Mouse (Mus musculus) stomach, embryonic 16.5 days (tissue): ENCODE data around the gene Ablim1. TPM values are rescaled to one million over a fixed set of nuclear protein-coding genes. Genes with fewer than 3 reads are reported as not detected.
A peak's percentile ranks its signal among the peaks of the same experiment; 100 is the strongest.

Experiments used
- ATAC-seq: fragments of 200-750 bp; cut with Nextera tagmentation; 2 replicates; pipeline ENCODE4 v1.8.0; 2017; ENCODE audit warnings: moderate number of reproducible peaks, moderate TSS enrichment; ENCODE audit not compliant: insufficient read depth, low FRiP score
- H3K27ac ChIP-seq: fragments of 300-500 bp; sonication (generic); 2 replicates; pipeline ENCODE4 v1.5.1; 2014; ENCODE audit warnings: low read length
- H3K27me3 ChIP-seq: fragments of 300-500 bp; sonication (generic); 2 replicates; pipeline ENCODE4 v1.6.1; 2014; ENCODE audit warnings: low read length, control low read depth, mixed read lengths; ENCODE audit not compliant: control insufficient read depth, insufficient read depth
- H3K36me3 ChIP-seq: fragments of 300-500 bp; sonication (generic); 2 replicates; pipeline ENCODE4 v1.6.1; 2014; ENCODE audit warnings: low read length; ENCODE audit not compliant: control insufficient read depth, insufficient read depth
- H3K4me1 ChIP-seq: fragments of 300-500 bp; sonication (generic); 2 replicates; pipeline ENCODE4 v1.6.1; 2014; ENCODE audit warnings: low read length, control low read depth, mixed read lengths; ENCODE audit not compliant: control insufficient read depth, insufficient read depth
- H3K4me2 ChIP-seq: fragments of 300-500 bp; sonication (generic); 2 replicates; pipeline ENCODE4 v1.6.1; 2014; ENCODE audit warnings: low read depth, low read length, mixed read lengths
- H3K4me3 ChIP-seq: fragments of 300-500 bp; sonication (generic); replicated peaks from 2 replicates; pipeline ENCODE4 v1.5.1; 2014; ENCODE audit warnings: mild to moderate bottlenecking, low read length
- H3K9ac ChIP-seq: fragments of 300-500 bp; sonication (generic); 2 replicates; pipeline ENCODE4 v1.6.1; 2014; ENCODE audit warnings: low read length
- H3K9me3 ChIP-seq: fragments of 300-500 bp; sonication (generic); replicated peaks from 2 replicates; pipeline ENCODE4 v1.6.1; 2016; ENCODE audit warnings: low read length, control low read depth; ENCODE audit not compliant: control insufficient read depth
- WGBS: fragments of 180-500 bp; shearing (Covaris S2); extraction: QIAGEN DNeasy Blood & Tissue Kit; methylation state at CpG from one replicate; pipeline ENCODE4 v1.1.7; 2014; 5-methylcytosine and 5-hydroxymethylcytosine counted together
- polyA plus RNA-seq: library from polyadenylated mRNA; unstranded; fragments of >200 nt; fragmentation: Nextera tagmentation; extraction: Ambion mirVana; gene quantifications from 2 replicates; pipeline ENCODE4 v1.2.1, GENCODE M21; 2015

The Ablim1 gene
- polyA plus RNA-seq, 1 experiment from 2014 or later, result 66.5 TPM

DNA sequence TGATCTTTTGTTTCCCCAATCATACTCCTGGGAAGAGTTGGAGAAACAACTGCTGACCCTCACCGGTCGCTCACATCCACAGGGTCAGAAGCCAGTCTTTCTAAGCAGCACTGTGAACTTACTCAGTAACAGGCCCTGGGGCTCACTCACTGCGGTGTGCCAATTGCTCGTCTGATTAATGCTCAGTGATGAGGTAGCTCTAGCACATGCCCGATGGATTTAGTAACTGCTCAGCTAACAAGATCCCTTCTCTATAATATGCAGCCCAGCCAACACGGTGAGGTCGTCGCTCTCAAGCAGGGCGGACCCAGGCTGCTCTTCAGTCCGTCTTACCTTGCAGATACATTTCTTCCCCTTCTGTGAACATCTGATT, 231.6 kb downstream of the Ablim1 start:
- whole genome bisulfite sequencing, result 80% methylated on average over 10 of the region's 10 CpGs
- no peaks in the 10 kb centered on the region for H3K27me3 ChIP-seq
- no peak overlapping the region for H3K4me3 ChIP-seq
- no peaks in the 10 kb centered on the region for H3K36me3 ChIP-seq
- no peak overlapping the region for H3K4me2 ChIP-seq
- H3K27ac ChIP-seq, result no peak overlapping the region
- no peaks in the 10 kb centered on the region for H3K9me3 ChIP-seq
- no peak overlapping the region for H3K9ac ChIP-seq
- ATAC-seq, result no peak
- H3K4me1 ChIP-seq, result peaks cover 7% of the 10 kb centered on the region

DNA sequence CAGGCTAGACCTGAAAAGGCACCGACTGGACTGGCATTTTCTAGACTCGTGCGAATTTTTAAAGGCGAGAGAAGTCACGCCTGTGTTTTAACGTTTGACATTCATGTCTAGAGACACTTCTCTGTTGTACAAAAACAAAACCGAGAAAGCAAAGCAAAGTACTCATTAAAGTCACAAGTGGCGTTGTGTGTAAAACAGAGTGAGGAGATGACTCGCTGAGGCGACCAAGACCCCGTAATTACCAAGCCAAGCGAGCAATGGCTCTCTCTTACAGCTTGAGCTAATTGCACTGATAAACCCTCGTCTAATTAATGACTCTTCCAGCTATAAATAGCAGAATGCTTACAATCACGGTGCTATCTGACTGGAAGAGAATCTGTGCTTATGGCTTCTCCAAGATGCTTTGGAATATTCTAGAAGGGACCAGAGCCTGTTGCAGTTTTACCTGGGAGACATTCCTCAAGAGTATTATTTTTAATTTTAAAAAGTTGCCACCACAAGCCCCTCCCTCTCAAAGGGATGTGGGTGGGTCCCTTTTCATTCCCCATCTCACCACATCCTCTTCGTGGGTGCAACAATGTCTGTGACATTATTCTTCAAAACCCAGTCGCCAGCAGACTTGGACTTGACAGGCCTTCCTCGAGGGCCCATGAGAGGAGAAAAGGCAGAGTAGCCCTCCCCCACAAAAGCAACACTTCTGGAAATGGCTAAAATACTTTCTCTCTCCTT, 232.1 kb downstream of the Ablim1 start:
- Histone ChIP-seq H3K4me2 (no peak overlapping the region), H3K27ac (no peak overlapping the region), H3K4me1 (peaks cover 8% of the 10 kb centered on the region), H3K9ac (no peak overlapping the region), H3K27me3 (no peaks in the 10 kb centered on the region), H3K36me3 (no peaks in the 10 kb centered on the region), H3K4me3 (no peak overlapping the region), H3K9me3 (no peaks in the 10 kb centered on the region)
- ATAC-seq, result no peak
- WGBS, result 75% methylated on average over 17 of the region's 17 CpGs

DNA sequence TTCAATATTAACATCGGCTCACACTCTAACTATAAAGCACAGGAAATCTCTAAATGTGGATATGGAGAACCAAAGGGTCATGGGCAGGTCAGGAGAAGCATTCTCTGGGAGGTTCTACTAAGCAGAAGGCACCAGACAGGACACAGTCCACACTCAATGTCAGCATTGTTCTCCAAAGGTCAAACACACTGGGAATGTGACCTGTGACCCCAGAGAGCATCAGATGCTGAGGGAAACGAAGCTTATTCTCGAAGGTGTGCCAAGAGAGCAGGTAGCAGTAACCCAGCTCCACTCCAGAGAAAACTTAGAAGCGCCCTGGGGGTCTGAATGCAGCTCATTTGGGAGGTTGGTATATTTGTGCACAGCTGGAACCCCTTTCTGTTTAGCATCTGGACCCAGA, 233.2 kb downstream of the Ablim1 start:
- no peak overlapping the region for H3K4me2 ChIP-seq
- H3K4me3 ChIP-seq, result no peak overlapping the region
- H3K36me3 ChIP-seq, result no peaks in the 10 kb centered on the region
- H3K4me1 ChIP-seq, result peaks cover 15% of the 10 kb centered on the region
- no peaks in the 10 kb centered on the region for H3K27me3 ChIP-seq
- H3K9ac ChIP-seq, result no peak overlapping the region
- 50% methylated on average over 4 of the region's 4 CpGs for WGBS
- no peak overlapping the region for H3K27ac ChIP-seq
- ATAC-seq, result no peak
- H3K9me3 ChIP-seq, result no peaks in the 10 kb centered on the region

DNA sequence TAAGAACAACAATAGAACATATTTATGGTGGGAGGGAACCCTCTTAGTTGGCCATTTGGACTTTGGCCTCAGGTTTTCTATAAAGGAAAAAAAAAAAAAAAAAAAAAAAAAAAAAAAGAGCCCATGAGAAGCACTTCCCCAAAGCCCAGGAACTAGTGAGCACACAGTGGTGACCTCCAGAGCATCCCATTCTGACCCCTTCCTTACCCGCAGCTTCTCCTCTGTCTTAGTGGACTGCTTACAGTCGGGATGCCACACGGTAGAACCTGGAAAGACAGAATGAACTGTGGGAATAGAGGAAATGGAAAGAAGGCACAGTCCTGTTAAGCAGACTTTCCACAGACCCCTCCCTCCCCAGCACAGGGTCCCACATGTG, 235.1 kb downstream of the Ablim1 start:
- Histone ChIP-seq H3K9ac (no peak overlapping the region), H3K4me2 (no peak overlapping the region), H3K27me3 (no peaks in the 10 kb centered on the region), H3K9me3 (no peaks in the 10 kb centered on the region), H3K27ac (peak overlapping the region; percentile 75), H3K4me1 (peaks cover 15% of the 10 kb centered on the region), H3K4me3 (no peak overlapping the region), H3K36me3 (no peaks in the 10 kb centered on the region)
- ATAC-seq, result no peak
- WGBS, result 80% methylated on average over 3 of the region's 3 CpGs

DNA sequence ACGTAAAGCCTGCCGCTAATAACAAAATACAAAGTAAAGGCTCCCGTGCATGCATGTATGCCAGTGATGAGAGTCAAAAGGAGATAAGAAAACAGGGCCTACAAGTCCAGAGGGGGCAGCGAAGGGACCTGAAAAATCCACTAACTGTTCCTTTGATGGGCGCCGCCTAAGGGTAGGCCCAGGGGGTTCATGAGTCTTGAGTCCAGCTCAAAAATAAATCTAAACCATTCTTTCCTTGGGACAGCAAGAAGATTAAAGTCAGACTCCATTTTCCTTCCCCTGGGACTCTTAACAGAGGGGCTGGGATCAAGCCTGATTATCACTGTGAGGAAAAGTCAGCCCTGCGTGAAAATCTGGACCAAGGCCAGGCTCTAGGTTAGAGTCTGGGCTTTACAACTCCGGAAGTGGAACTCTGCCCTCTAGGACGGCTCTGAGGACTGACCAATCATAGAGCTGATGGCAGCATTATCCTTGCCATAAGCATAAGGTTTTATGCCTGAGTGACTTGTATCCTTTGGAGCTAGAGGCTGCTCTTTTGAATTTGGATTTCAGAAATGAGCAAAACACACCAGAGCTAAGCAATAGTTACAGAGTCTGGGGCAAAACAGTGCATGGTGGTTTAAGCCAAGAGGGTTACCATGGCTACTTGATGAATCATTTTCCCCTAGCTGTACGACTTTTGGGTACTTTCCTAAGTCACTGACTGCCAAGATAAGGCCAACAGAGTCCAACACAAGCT, 235.7 kb downstream of the Ablim1 start:
- Histone ChIP-seq H3K36me3 (no peaks in the 10 kb centered on the region), H3K27me3 (no peaks in the 10 kb centered on the region), H3K27ac (peak overlapping the region; percentile 75), H3K4me2 (no peak overlapping the region), H3K4me1 (peaks cover 15% of the 10 kb centered on the region), H3K9me3 (no peaks in the 10 kb centered on the region), H3K4me3 (no peak overlapping the region), H3K9ac (no peak overlapping the region)
- WGBS, result 59% methylated on average over 10 of the region's 10 CpGs
- peak; percentile 78; the same call in 1 of the 2 replicates for ATAC-seq

DNA sequence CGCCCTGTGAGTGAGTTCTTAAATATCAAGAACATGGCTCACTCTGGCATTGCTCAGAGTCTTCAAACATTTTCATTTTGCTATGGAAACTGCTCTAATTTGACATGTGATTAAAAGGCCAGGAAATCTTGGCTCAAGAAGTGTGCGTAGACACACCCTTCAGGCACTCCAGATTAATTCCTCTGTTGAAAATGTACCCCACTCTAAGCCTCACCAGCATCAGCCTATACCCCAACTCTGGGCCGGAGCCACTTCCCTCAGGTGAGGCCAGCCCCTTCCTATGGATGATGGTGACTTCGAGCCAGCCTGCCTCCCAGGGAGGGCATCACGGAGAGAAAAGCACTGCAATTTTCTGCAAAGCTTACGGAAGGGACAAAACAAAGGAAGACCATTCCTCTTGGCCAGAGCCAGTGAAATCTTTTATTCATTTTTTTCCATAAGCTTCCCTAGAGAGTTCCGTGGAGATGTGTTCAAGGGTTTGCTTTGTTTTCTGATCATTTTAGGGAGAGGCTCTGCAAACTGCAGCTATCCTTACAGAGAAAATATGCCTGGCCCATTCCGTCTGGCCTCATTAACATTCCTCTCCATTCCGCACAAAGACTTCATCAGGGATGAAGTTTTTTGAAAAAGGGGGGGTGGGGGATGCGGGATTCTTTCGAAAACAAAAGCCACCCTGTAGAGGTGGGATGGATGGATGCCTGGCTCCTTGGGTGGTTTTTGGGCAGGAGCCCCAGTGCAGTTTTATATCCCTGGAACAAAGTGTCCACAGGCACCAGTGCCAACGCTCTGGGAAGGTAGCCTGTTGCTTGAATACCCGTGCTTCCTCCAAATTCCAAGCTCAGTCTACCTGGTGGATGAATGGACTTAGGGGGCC, 236.7 kb downstream of the Ablim1 start:
- 57% methylated on average over 13 of the region's 13 CpGs for WGBS

DNA sequence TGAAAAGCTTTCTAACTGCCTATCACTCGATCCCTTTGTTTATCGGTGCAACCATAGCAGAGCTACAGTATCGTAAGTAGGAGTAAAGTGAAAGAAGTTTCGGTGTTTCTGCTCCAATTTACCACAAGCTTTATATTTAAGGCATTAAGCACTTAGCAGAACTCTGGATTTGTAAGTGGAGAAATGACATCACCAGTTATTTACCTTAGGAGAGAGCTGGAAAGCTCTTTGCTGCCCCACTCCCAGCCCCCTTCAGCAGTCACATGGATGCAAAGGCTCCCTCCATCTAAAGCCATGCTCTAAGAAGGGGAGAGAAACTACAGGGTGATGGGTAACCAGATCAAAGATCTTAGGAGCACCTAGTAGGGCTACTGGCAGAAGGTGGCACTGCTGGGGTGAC, 241.3 kb downstream of the Ablim1 start:
- no peaks in the 10 kb centered on the region for H3K36me3 ChIP-seq
- peaks cover 8% of the 10 kb centered on the region; the same call in 1 of the 2 replicates for H3K4me1 ChIP-seq
- H3K27me3 ChIP-seq, result no peaks in the 10 kb centered on the region
- no peak overlapping the region for H3K9ac ChIP-seq
- H3K4me3 ChIP-seq, result no peak overlapping the region
- no peak for ATAC-seq
- no peak overlapping the region for H3K4me2 ChIP-seq
- H3K27ac ChIP-seq, result peak overlapping the region; percentile 1; the same call in 1 of the 2 replicates
- H3K9me3 ChIP-seq, result no peaks in the 10 kb centered on the region
- WGBS, result 64% methylated on average over 4 of the region's 4 CpGs

More for the DNA sequence above, 236.7 kb downstream of the Ablim1 start:
- no peak overlapping the region for H3K9ac ChIP-seq
- no peak overlapping the region for H3K4me2 ChIP-seq
- no peaks in the 10 kb centered on the region for H3K36me3 ChIP-seq
- peak overlapping the region; percentile 75 for H3K27ac ChIP-seq
- peaks cover 15% of the 10 kb centered on the region for H3K4me1 ChIP-seq
- no peaks in the 10 kb centered on the region for H3K9me3 ChIP-seq
- no peaks in the 10 kb centered on the region for H3K27me3 ChIP-seq
- ATAC-seq, result no peak
- no peak overlapping the region for H3K4me3 ChIP-seq

DNA sequence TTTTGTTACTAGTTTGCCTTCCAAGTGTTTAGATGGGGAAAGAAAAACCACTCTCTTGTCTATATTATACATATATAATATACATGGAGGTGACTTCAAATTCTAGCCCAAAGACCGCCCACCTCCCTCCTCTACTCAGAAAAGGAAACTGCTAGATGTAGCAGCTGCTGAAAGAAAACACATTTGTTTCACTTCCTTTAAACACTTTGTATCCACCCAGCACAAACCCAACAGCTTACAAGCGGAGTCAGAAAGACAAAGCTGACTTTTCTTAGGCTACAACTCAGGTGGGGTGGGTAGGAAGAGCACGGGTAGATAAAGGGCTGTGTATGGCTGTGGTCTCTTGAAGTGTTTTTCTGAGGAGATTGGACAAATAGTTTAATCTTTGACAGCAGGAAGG, 242.0 kb downstream of the Ablim1 start:
- 43% methylated on average over 3 of the region's 3 CpGs for WGBS
- Histone ChIP-seq H3K27me3 (no peaks in the 10 kb centered on the region), H3K9ac (no peak overlapping the region), H3K27ac (peak overlapping the region; percentile 1; the same call in 1 of the 2 replicates), H3K36me3 (no peaks in the 10 kb centered on the region), H3K4me1 (peaks cover 8% of the 10 kb centered on the region; the same call in 1 of the 2 replicates), H3K9me3 (no peaks in the 10 kb centered on the region), H3K4me2 (no peak overlapping the region), H3K4me3 (no peak overlapping the region)
- ATAC-seq, result no peak
